Mouse (Mus musculus) telencephalon, adult 2 months (tissue): ENCODE results near the gene Dynlrb2.

Experiments
- DNase-seq: peaks from one replicate; pipeline ENCODE4 v3.0.0-alpha.2; 2011; ENCODE audit warnings: low read depth, low spot score

Dynlrb2 gene

DNA sequence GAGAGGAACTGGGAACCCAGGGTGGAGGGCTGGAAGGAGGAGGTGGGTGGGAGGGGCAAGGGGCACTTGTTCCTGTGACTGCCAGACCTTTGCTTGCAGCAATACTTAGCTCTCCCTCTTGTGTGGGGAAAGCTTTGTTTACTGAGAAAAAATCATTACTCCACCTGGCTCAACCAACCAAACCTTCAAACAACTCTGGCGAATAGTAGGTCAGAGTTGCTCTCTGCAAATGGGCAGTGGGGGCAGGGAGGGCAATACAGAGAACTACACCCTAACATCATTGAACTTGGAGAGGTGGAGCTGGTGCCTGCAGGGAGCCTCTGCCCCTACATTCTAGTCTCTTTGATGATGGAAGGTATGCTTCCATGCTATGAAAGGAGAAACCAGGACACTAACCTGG lies 35.4 kb downstream of the Dynlrb2 start:
- no peak for DNase-seq

DNA sequence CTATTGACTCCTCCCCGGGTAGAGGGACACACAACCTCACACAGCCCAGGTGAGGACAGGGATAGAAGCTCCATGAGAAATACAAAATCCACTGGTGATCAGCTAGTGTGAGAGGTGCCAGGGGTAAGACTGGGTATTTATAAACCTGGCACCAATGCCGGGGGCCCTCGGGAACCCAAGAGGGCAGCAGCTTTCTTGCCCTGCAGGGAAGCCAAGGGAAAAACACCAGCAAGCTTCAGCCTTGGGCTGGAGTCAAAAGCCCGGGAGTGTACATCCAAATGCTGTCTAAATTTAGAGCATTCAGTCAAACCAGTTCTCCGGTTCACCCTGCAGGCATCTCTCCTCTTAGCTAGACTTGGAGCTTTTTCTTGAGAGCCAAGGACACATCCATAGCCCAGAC lies 38.1 kb downstream of the Dynlrb2 start:
- no peak for DNase-seq

DNA sequence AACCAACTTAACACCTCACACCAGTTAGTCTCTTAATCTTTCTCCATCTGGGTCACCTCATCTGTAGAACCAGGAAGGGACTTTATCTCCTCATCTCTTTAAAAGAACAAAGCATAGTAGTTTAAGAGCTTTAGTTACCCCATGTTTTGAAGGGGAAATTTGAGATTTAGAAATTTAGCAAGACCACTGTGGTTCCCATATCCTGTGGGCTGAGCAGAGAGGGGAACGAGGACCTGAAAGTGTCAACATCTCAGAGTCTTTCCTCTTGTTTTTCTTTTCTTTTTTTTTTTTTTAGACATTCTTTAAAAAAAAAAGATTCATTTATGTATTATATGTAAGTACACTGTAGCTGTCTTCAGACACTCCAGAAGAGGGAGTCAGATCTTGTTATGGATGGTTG lies 38.6 kb downstream of the Dynlrb2 start:
- DNase-seq = no peak

DNA sequence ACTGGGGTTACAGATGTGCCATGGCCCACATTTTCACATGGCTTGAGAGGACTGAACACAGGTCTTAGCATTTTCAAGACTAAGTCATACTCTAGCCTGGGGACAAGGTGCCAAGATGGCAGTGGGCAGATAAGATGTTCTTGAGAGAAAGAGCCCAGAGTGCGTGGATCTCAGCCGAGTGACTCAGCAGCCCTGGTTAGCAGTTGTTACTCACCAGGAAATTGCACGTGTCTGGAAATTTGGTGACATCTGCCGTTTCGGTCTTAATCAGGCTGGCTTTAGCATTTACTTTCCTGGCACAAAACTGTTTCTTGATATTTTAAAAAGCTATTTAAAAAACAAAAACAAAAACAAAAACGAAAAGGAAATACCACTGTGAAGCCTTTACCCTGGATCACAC lies 47.5 kb downstream of the Dynlrb2 start:
- DNase-seq = peak; percentile 65

DNA sequence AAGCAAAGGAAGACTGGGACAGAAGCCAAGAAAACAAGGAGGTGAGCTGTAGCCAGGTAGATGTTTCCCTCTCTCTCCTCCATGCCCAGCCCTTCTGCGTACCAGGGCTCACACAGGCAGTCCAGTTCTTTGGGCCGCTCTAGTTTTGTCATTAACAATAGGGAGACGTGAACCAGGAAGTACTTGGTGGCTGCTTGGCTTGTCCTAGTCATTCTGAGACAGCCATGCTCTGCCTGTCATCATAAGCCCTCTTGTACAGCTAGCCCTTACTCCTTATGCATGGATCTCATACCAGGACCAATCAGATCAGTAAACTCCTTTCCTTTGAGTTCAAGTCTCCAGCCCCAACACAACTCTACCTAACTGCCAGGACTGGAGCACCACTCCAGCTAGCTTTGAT lies 48.0 kb downstream of the Dynlrb2 start:
- DNase-seq = no peak
